ENCODE assay signal across 8 mouse cellular contexts in genomic region chr7:101653681-101654209, GRCm38 (mm10). TPM values are rescaled to one million over a fixed set of nuclear protein-coding genes. Genes with fewer than 3 reads are reported as not detected.
DNase-seq lines count a peak whose midpoint lies in the region; ATAC-seq and TF ChIP-seq lines count a peak whose summit lies in the region.

No protein-coding gene starts in this region.

- 51% methylated on average over 10 of the region's 10 CpGs for WGBS in forebrain, embryonic 12.5 days
- WGBS in forebrain, embryonic 10.5 days = 65% methylated on average over 10 of the region's 10 CpGs
- WGBS in hindbrain, embryonic 11.5 days = 58% methylated on average over 10 of the region's 10 CpGs

- no peaks in the 10 kb centered on the region for H3K9me3 ChIP-seq in forebrain, embryonic 12.5 days
- H3K9me3 ChIP-seq in forebrain, embryonic 10.5 days = no peaks in the 10 kb centered on the region
- H3K9me3 ChIP-seq in E14TG2a.4 (ENCODE audit: low read length) = peaks cover 23% of the 10 kb centered on the region
- no peaks in the 10 kb centered on the region for H3K9me3 ChIP-seq in hindbrain, embryonic 11.5 days (ENCODE audit: control insufficient read depth, low read length)

- no peak for DNase-seq in forebrain, embryonic 10.5 days (ENCODE audit: extremely low spot score, low spot score)
- DNase-seq in cerebellum, postnatal 25 days = peak; percentile 65 to 80
- peak; percentile 31 for DNase-seq in hindbrain, embryonic 11.5 days (ENCODE audit: low spot score)
- DNase-seq in left cerebral cortex, postnatal 10 days (ENCODE audit: extremely low spot score in 1 of 2, low spot score in 2 of 2) = peak; percentile 64 to 74
- peak; percentile 24 for DNase-seq in neural tube, embryonic 10.5 days (ENCODE audit: extremely low spot score, low spot score)
- DNase-seq in thymus, postnatal 25 days = no peak

- H3K27me3 ChIP-seq in forebrain, embryonic 12.5 days = 0 out of 2 replicates have a peak, but pooled peaks cover 3% of the 10 kb centered on the region
- no peaks in the 10 kb centered on the region for H3K27me3 ChIP-seq in forebrain, embryonic 10.5 days (ENCODE audit: poor library complexity, severe bottlenecking)
- no peaks in the 10 kb centered on the region for H3K27me3 ChIP-seq in E14TG2a.4 (ENCODE audit: insufficient read depth, low read length)
- H3K27me3 ChIP-seq in hindbrain, embryonic 11.5 days (ENCODE audit: control insufficient read depth, insufficient read depth, low read length) = no peaks in the 10 kb centered on the region

- H3K9ac ChIP-seq in forebrain, embryonic 12.5 days = no peak overlapping the region
- no peak overlapping the region for H3K9ac ChIP-seq in hindbrain, embryonic 11.5 days (ENCODE audit: low read depth, low read length)

- no peaks in the 10 kb centered on the region for H3K4me1 ChIP-seq in forebrain, embryonic 12.5 days
- no peaks in the 10 kb centered on the region for H3K4me1 ChIP-seq in forebrain, embryonic 10.5 days
- no peaks in the 10 kb centered on the region for H3K4me1 ChIP-seq in E14TG2a.4 (replicated peaks; ENCODE audit: low read depth, low read length)
- no peaks in the 10 kb centered on the region for H3K4me1 ChIP-seq in hindbrain, embryonic 11.5 days (replicated peaks; ENCODE audit: control insufficient read depth, insufficient read depth, low read length)

- no peak overlapping the region for H3K27ac ChIP-seq in forebrain, embryonic 12.5 days
- H3K27ac ChIP-seq in forebrain, embryonic 10.5 days = no peak overlapping the region
- H3K27ac ChIP-seq in hindbrain, embryonic 11.5 days (ENCODE audit: low read depth, low read length) = no peak overlapping the region

- TF ChIP-seq CTCF in E14TG2a.4 (conservative IDR thresholded peaks at IDR 0.05; ENCODE audit: low read length) = peak; percentile 48

- ATAC-seq in forebrain, embryonic 12.5 days (ENCODE audit: low FRiP score) = peak; percentile 30; the same call in 1 of the 2 replicates
- no peak for ATAC-seq in hindbrain, embryonic 11.5 days (ENCODE audit: low FRiP score)

- intact Hi-C loops in left cerebral cortex, postnatal 10 days (cut with DNase I) = loop anchor here (10.0 kb wide), 1 partner anchor 421 kb away; no protein-coding TSS in a partner anchor

- no peaks in the 10 kb centered on the region for H3K36me3 ChIP-seq in forebrain, embryonic 12.5 days (replicated peaks)
- H3K36me3 ChIP-seq in forebrain, embryonic 10.5 days (replicated peaks) = no peaks in the 10 kb centered on the region
- H3K36me3 ChIP-seq in E14TG2a.4 (ENCODE audit: insufficient read depth, low read length) = no peaks in the 10 kb centered on the region
- H3K36me3 ChIP-seq in hindbrain, embryonic 11.5 days (ENCODE audit: control insufficient read depth, insufficient read depth, low read length) = no peaks in the 10 kb centered on the region

- no peak overlapping the region for H3K4me3 ChIP-seq in forebrain, embryonic 12.5 days (replicated peaks)
- H3K4me3 ChIP-seq in forebrain, embryonic 10.5 days = no peak overlapping the region
- no peak overlapping the region for H3K4me3 ChIP-seq in E14TG2a.4 (replicated peaks; ENCODE audit: low read length)
- no peak overlapping the region for H3K4me3 ChIP-seq in hindbrain, embryonic 11.5 days (ENCODE audit: low read depth, low read length)

- no peak overlapping the region for H3K4me2 ChIP-seq in forebrain, embryonic 12.5 days
- H3K4me2 ChIP-seq in hindbrain, embryonic 11.5 days (replicated peaks; ENCODE audit: low read depth, low read length) = no peak overlapping the region

RNA-seq across cellular contexts. Expression of gene Clpb, which starts 9.7 kb away (rescaled TPM):
- polyA plus RNA-seq in forebrain, embryonic 12.5 days (2016; fragmentation: Nextera tagmentation; extraction: Ambion mirVana) = 38.2 and 43.9 TPM in 2 replicates
- 52.3 and 59.9 TPM in 2 replicates for polyA plus RNA-seq in forebrain, embryonic 10.5 days (2016; fragmentation: Nextera tagmentation; extraction: Ambion mirVana)
- 29.4 and 34.1 TPM in 2 replicates for polyA plus RNA-seq in hindbrain, embryonic 11.5 days (2014; fragmentation: Nextera tagmentation; extraction: Ambion mirVana)
- 10 to 100 TPM; 43.9 to 44.9 TPM for total RNA-seq in left cerebral cortex, postnatal 10 days (2021)

Comparison
In these comparisons a context has a peak if more than half of its experiments do, and no peak if none do; other contexts are left out.
1. DNase-seq: peak in cerebellum, postnatal 25 days (2 of 2), hindbrain, embryonic 11.5 days (single experiment), left cerebral cortex, postnatal 10 days (2 of 2) and neural tube, embryonic 10.5 days (single experiment); none in forebrain, embryonic 10.5 days (single experiment) and thymus, postnatal 25 days (single experiment).